Comparison of ENCODE assay signal across 8 mouse cellular contexts in genomic region chr12:86918361-86918967, GRCm38 (mm10). TPM values are rescaled to one million over a fixed set of nuclear protein-coding genes. Genes with fewer than 3 reads are reported as not detected.
DNase-seq lines count a peak whose midpoint lies in the region; ATAC-seq and TF ChIP-seq lines count a peak whose summit lies in the region.

No protein-coding gene starts in this region.

- no peak for TF ChIP-seq EP300 in liver, embryonic 14.5 days (IDR thresholded peaks at IDR 0.05; ENCODE audit: low read depth)

- peak; percentile 43 for DNase-seq in adrenal gland, postnatal 14 days
- no peak for DNase-seq in adrenal gland, adult 8-10 months
- no peak for DNase-seq in embryonic facial prominence, embryonic 10.5 days (ENCODE audit: low spot score)
- no peak for DNase-seq in liver, embryonic 14.5 days (ENCODE audit: low read depth in 3 of 3, low spot score in 3 of 3)
- peak; percentile 44 for DNase-seq in skeletal muscle tissue, adult 2 months (ENCODE audit: low read depth, low spot score)
- no peak for DNase-seq in layer of hippocampus, postnatal 14 days (ENCODE audit: low spot score in 2 of 2)
- DNase-seq in left cerebral cortex, postnatal 25 days (ENCODE audit: low spot score in 2 of 2) = no peak

- H3K27ac ChIP-seq in embryonic facial prominence, embryonic 10.5 days (replicated peaks) = peak overlapping the region; percentile 69; the same call in 1 of the 2 replicates
- peak overlapping the region; percentile 89 for H3K27ac ChIP-seq in hindbrain, embryonic 16.5 days (ENCODE audit: low read depth, low read length)
- no peak overlapping the region for H3K27ac ChIP-seq in liver, embryonic 14.5 days

- WGBS in embryonic facial prominence, embryonic 10.5 days = 38% methylated on average over 11 of the region's 11 CpGs
- 7% methylated on average over 11 of the region's 11 CpGs for WGBS in hindbrain, embryonic 16.5 days
- WGBS in liver, embryonic 14.5 days (ENCODE audit: insufficient replicate concordance) = 18% methylated on average over 11 of the region's 11 CpGs

- intact Hi-C loops in left cerebral cortex, postnatal 25 days (cut with DNase I) = no loop called here

- peak overlapping the region; percentile 53 for H3K9ac ChIP-seq in hindbrain, embryonic 16.5 days (ENCODE audit: low read depth, low read length)
- H3K9ac ChIP-seq in liver, embryonic 14.5 days (replicated peaks) = no peak overlapping the region

- 0 out of 2 replicates have a peak overlapping the region, but pooled peaks have one; percentile 14 for H3K4me2 ChIP-seq in hindbrain, embryonic 16.5 days (ENCODE audit: low read length)
- H3K4me2 ChIP-seq in liver, embryonic 14.5 days (ENCODE audit: low read depth) = no peak overlapping the region

- peaks cover 45% of the 10 kb centered on the region for H3K4me1 ChIP-seq in embryonic facial prominence, embryonic 10.5 days
- peaks cover 24% of the 10 kb centered on the region for H3K4me1 ChIP-seq in hindbrain, embryonic 16.5 days (ENCODE audit: control insufficient read depth, insufficient read depth, low read depth, low read length)
- H3K4me1 ChIP-seq in liver, embryonic 14.5 days (replicated peaks; ENCODE audit: control insufficient read depth in 2 of 2, insufficient read depth in 2 of 2, low read length in 1 of 2) = peaks cover 0 to 15% of the 10 kb centered on the region in 2 experiments; a peak in 2 of 4 replicates

- no peaks in the 10 kb centered on the region for H3K36me3 ChIP-seq in embryonic facial prominence, embryonic 10.5 days (replicated peaks)
- no peaks in the 10 kb centered on the region for H3K36me3 ChIP-seq in hindbrain, embryonic 16.5 days (ENCODE audit: control insufficient read depth, insufficient read depth, low read length)
- no peaks in the 10 kb centered on the region for H3K36me3 ChIP-seq in liver, embryonic 14.5 days (replicated peaks; ENCODE audit: control insufficient read depth, insufficient read depth, low read depth)

- H3K4me3 ChIP-seq in embryonic facial prominence, embryonic 10.5 days = no peak overlapping the region
- no peak overlapping the region for H3K4me3 ChIP-seq in hindbrain, embryonic 16.5 days (ENCODE audit: low read length)
- no peak overlapping the region for H3K4me3 ChIP-seq in liver, embryonic 14.5 days (ENCODE audit: insufficient read depth in 1 of 2, low read depth in 2 of 2, low read length in 2 of 2)

- peak; percentile 42 for ATAC-seq in hindbrain, embryonic 16.5 days
- ATAC-seq in liver, embryonic 14.5 days (ENCODE audit: insufficient read depth) = peak; percentile 66; the same call in 1 of the 2 replicates

- peaks cover 16% of the 10 kb centered on the region for H3K27me3 ChIP-seq in embryonic facial prominence, embryonic 10.5 days (replicated peaks; ENCODE audit: low read depth, poor library complexity, severe bottlenecking)
- no peaks in the 10 kb centered on the region for H3K27me3 ChIP-seq in hindbrain, embryonic 16.5 days (replicated peaks; ENCODE audit: control insufficient read depth, insufficient read depth, low read length)
- no peaks in the 10 kb centered on the region; the same call in 1 of the 2 replicates for H3K27me3 ChIP-seq in liver, embryonic 14.5 days (ENCODE audit: control insufficient read depth, insufficient read depth, low read length)

- no peaks in the 10 kb centered on the region for H3K9me3 ChIP-seq in embryonic facial prominence, embryonic 10.5 days
- H3K9me3 ChIP-seq in hindbrain, embryonic 16.5 days (ENCODE audit: control insufficient read depth, low read length) = no peaks in the 10 kb centered on the region
- H3K9me3 ChIP-seq in liver, embryonic 14.5 days (ENCODE audit: control insufficient read depth, low read length) = no peaks in the 10 kb centered on the region

- TF ChIP-seq CTCF in liver, embryonic 14.5 days (IDR thresholded peaks at IDR 0.05; ENCODE audit: low read depth) = no peak

RNA-seq across cellular contexts. Expression of gene Cipc, which starts 28.4 kb away (rescaled TPM):
- 26.2 and 29.1 TPM in 2 replicates for total RNA-seq in adrenal gland, postnatal 14 days (2021)
- 10 to 100 TPM; 25.4 to 43.9 (median 32.1) TPM for total RNA-seq in adrenal gland, adult 8-10 months (2022)
- 35.1 and 37.1 TPM in 2 replicates for polyA plus RNA-seq in embryonic facial prominence, embryonic 10.5 days (2016; fragmentation: Nextera tagmentation; extraction: Ambion mirVana)
- polyA plus RNA-seq in hindbrain, embryonic 16.5 days (2015; fragmentation: Nextera tagmentation; extraction: Ambion mirVana) = 43.4 and 49.0 TPM in 2 replicates
- polyA plus RNA-seq in liver, embryonic 14.5 days (2012; rRNA removed) = 7.5 and 8.8 TPM in 2 replicates
- 10.0 and 10.7 TPM in 2 replicates for polyA plus RNA-seq in liver, embryonic 14.5 days (2014; fragmentation: Nextera tagmentation; extraction: Ambion mirVana)
- total RNA-seq in layer of hippocampus, postnatal 14 days (2021) = 10 to 100 TPM; 60.4 to 63.6 TPM
- 10 to 100 TPM; 79.9 to 87.8 TPM for total RNA-seq in left cerebral cortex, postnatal 25 days (2021)

RNA-seq across cellular contexts. Expression of gene Irf2bpl, which starts 33.9 kb away (rescaled TPM):
- total RNA-seq in adrenal gland, postnatal 14 days (2021) = 48.4 and 53.8 TPM in 2 replicates
- 10 to 100 TPM; 69.8 to 92.2 (median 82.8) TPM for total RNA-seq in adrenal gland, adult 8-10 months (2022)
- polyA plus RNA-seq in embryonic facial prominence, embryonic 10.5 days (2016; fragmentation: Nextera tagmentation; extraction: Ambion mirVana) = 13.5 and 17.3 TPM in 2 replicates
- 49.7 and 56.6 TPM in 2 replicates for polyA plus RNA-seq in hindbrain, embryonic 16.5 days (2015; fragmentation: Nextera tagmentation; extraction: Ambion mirVana)
- 1.4 and 1.5 TPM in 2 replicates for polyA plus RNA-seq in liver, embryonic 14.5 days (2012; rRNA removed)
- 1.4 and 1.5 TPM in 2 replicates for polyA plus RNA-seq in liver, embryonic 14.5 days (2014; fragmentation: Nextera tagmentation; extraction: Ambion mirVana)
- 10 to 100 TPM; 64.9 to 65.1 TPM for total RNA-seq in layer of hippocampus, postnatal 14 days (2021)
- 10 to 100 TPM; 61.9 to 78.7 TPM for total RNA-seq in left cerebral cortex, postnatal 25 days (2021)

Comparison
In these comparisons a context has a peak if more than half of its experiments do, and no peak if none do; other contexts are left out.
1. DNase-seq: peak in adrenal gland, postnatal 14 days (single experiment) and skeletal muscle tissue, adult 2 months (single experiment); none in adrenal gland, adult 8-10 months (single experiment), embryonic facial prominence, embryonic 10.5 days (single experiment), liver, embryonic 14.5 days (0 of 3), layer of hippocampus, postnatal 14 days (0 of 2) and left cerebral cortex, postnatal 25 days (0 of 2).